Mouse (Mus musculus): ENCODE measurements at regions not wholly inside any gene's neighbourhood (a gene's known extent, or its start where the extent isn't known, plus 50 kb on each side); places are given as distances from the start of the nearest gene placed in this dataset.

- no peak for DNase-seq (ENCODE audit: low read depth)
Observed at GRCm38 (mm10) chr11:25356671-25357586, 853.6 kb downstream of the 5730522E02Rik start.

DNA sequence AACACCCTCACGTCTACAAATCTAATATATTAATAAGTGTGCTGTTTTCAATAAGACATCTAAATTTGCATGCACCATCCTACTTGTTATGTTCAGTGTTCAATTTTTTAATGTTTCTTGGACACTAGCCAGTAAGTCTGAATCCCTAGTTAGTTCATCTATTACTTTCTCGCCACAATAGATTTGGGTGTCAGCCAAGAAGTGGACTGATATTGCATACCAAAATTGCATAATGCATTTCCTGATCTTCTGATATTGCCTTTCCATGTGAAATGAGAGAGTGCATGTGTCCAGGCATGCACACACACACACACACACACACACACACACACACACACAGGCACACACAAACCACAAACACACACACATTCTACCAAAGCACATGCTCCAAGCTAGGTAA is 874.9 kb downstream of the 5730522E02Rik start:
- peak; percentile 12 for DNase-seq (ENCODE audit: low read depth)

DNA sequence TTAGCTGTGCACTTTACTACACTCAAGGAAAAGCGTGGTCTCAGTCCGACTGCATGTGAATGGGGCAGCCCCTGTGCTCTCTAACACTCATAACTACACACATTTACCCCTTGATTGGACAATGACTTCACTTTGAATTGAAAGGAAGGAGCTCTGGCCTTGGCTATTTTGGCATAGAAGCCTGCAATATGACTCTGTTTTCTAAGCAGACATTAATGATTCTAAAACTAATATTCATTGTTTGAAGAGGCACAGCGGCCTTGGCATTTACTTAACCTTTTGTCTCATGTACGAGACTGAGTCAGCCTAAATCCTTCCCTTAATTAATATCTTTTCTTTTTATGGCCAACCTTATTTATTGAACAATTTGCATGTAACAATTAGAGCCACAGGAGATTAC is 879.9 kb downstream of the 5730522E02Rik start:
- DNase-seq (ENCODE audit: low read depth): no peak

DNA sequence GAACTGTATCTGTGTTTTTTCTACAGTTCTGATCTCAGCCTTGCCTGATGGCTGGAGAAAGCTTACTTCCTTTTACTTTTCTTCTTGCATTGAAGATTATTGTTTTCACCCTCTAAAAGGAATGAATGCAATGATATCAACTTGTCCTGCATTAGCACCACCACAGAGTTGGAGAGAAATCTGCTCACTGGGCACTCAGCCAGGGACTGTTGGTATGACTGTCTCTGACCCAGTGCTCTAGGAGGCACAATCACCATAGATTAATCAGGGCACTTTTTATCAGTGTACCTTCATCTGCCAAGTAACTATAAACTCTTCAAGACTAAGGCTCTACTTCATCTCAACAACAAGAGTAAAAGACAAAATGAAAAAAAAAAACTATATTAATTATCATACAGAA is 888.1 kb downstream of the 5730522E02Rik start:
- no peak for DNase-seq (ENCODE audit: low read depth)

DNA sequence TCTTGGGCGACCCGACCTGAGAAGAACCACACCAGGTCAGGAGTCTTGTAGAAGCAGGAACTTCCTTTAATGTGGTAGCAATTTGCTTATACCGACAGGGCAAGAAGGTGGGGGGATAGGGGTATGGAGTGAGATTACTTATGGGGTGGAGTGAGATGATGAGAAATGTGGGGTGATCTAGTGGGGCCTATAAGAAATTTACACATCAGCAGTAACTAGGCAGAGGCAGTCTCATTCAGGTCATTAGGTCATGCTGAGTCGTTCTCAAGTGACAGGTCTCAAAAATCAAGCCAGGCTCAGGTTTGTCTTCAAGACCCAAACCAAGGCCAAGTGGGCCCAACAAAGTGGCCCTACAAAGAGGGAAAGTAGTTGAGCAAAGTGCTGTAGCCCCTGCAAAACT is 889.1 kb downstream of the 5730522E02Rik start:
- DNase-seq (ENCODE audit: low read depth): no peak

- no peak for DNase-seq (ENCODE audit: low read depth)
Observed at GRCm38 (mm10) chr11:25314645-25315044, 895.9 kb downstream of the 5730522E02Rik start.

DNA sequence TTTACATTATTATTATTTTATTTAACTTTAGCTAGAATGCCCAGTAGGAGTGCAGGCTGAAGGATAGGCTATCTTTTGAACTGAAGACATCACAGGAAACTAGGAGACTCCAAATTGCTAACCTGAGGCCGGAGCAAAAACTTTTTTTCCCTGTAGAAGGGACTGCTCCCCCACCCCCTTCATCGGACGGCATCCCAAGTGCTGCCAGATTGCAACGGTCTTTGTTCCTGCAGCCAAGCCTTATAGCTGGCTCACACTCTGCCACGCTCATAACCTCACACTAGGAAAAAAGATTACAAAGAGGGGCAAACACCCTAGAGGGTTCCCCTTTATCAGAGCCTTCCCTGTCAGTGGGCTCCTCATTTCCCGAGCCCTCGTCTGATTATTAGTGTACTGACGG is 896.7 kb downstream of the 5730522E02Rik start:
- no peak for DNase-seq (ENCODE audit: low read depth)

GRCm38 (mm10) chr11:25313308-25313707 is 897.3 kb downstream of the 5730522E02Rik start:
- DNase-seq (ENCODE audit: low read depth): no peak

DNA sequence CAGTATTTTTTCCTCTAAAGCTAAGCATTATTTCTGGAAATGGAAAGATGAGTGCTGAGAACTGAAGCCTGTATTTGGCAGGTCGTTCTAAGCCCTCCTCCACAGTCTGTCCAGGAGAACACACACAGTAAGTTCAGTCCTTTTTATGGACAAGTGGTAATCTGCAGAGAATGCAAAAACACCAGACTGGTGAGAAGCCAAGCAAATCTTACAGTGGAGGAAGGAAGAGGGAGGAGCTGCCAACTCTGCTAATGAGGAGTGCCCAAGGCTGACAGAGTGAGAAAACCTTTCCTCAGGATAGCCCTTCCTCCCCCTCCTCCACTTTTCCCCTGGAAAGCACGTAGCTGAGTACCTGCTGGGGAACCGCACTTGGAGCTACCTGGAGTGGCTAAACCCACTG is 899.8 kb downstream of the 5730522E02Rik start:
- no peak for DNase-seq (ENCODE audit: low read depth)

DNA sequence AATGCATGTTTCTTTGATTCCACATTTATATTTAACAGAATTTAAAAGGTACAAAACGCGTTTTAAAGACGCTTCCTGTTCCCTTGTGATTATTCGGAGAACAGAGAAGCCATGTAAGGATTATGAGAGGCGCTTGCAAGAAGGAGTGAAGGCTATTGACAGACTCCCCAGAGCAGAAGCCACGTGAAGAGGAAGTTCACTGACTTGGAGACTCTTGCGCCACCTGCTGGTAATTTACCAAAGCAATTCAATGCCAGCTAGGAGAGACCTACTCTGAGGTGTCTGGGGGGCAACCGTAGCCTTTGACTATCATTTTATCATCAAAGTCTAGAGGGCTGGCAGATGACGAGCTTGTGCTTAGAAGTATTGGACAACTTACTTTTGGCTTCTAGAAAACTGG is 909.4 kb downstream of the 5730522E02Rik start:
- peak; percentile 23 for DNase-seq (ENCODE audit: low read depth)

GRCm38 (mm10) chr11:25288346-25288745 is 922.2 kb downstream of the 5730522E02Rik start:
- DNase-seq (ENCODE audit: low read depth): no peak

- DNase-seq (ENCODE audit: low read depth): no peak
Observed at GRCm38 (mm10) chr11:25287458-25288247, 922.9 kb downstream of the 5730522E02Rik start.

DNA sequence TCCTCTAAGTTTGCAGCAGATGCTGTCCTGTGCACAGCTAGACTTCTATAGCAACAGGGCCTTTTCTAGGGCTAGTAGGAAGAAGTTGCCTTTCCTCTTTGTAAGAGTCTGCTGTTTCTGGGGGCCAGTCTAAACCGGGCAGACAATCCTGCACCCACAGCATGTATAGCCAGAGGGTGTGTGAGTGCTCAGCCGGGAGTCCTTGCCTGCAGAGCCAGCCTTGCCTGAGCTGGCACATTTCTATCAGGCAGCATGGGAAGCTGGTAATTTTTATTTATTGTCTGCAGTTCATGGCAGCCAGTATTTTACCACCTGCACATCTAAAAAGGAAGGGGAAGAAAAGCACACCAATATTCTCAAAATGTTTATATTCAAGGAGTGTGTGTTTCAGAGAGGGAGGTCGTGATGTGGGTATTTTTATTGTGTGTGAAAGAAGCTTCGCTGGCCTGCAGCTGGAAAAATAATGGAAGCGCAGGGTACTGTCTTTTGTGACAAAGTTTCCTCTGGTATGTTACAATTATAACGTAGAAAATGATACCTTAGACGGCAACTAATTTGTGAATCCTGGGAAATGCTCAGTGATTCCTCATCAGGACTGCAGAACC is 940.5 kb downstream of the 5730522E02Rik start:
- no peak for DNase-seq (ENCODE audit: low read depth)

- DNase-seq (ENCODE audit: low read depth): no peak
Observed at GRCm38 (mm10) chr11:25262906-25263305, 947.7 kb downstream of the 5730522E02Rik start.

- no peak for DNase-seq (ENCODE audit: low read depth)
Observed at GRCm38 (mm10) chr11:25259691-25260090, 950.9 kb downstream of the 5730522E02Rik start.

DNA sequence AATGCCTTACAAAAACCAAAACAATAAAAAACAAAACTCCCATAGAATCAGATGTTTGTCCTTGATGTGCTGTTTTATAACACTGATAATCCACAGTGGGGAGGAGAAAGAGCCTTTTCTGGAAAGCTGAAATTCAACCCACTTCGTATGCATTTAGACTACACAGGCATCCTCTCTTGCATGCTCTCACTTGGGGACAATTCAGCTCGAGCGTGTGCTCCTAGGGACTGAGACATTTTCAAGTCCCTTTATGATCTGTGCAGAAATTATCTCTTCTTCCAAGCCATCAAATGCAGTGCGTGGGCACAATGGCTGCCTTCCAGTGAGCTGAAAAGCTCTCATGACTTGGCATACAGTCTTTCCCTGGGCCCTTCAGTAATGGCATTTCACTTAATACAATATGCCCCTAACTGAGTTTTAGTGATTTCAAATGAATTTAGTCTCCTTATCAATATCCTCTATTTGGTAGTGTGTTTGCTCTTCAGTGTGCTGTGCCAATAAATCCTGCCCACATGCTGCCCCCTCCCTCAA is 977.1 kb downstream of the 5730522E02Rik start:
- no peak for DNase-seq (ENCODE audit: low read depth)

Measured in gonadal fat pad, adult 2 months (tissue).